Mouse (Mus musculus): ENCODE data around the gene Tbc1d10c.

DNA sequence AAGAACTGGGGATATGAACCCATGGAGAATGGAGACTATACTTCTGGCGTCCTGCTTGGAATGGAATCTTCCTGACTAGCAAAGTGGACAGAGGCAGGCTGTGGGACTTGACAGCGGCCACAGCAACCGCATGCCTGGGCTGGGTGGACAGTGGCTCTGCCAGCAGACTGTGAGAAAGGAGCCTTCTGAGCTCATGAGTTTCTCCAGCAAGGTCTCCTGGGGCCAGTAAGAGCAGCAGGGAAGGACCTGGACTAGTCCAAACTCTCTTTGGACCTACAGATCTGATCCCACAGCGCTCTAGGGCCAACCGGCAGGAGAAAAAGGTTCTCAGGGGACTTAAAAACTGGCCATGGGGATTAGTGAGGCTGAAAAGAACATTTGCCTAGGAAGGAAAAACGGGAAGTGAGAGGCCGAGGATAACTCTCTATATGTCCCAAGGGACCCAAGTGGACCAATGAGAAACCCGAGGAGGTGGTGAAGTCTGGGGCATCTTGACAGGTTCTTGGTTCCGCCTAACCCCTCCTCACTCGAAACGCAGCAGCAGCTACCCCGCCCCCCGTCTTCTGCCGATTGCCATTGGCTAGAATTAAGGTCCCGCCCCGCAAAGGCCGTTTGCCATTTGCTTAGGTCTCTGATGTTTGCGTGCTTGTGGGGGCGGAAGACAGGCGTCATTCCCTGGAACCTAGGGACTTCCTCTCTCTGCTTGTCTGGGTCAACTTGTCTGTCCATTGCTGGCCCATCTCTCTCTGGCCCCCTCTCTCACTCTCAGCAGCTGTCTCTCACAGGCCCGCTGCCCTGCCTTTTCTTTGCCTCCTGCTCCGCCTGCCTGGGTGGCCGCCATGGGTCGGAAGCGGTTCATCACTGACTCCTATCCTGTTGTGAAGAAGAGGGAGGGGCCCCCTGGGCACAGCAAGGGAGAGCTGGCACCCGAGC is 40.4 kb upstream of the Tbc1d10c start, which contains the start of gene Pold4:
- peak; percentile 19 for TF ChIP-seq POLR2A (IDR thresholded peaks at IDR 0.05; ENCODE audit: low read depth, low read length)
- no peak for TF ChIP-seq CTCF (conservative IDR thresholded peaks at IDR 0.05; ENCODE audit: insufficient read depth, insufficient read length, low read depth, low read length)

Measured in kidney, adult 2 months (tissue).